Mouse (Mus musculus) gastrocnemius, postnatal 10 days (tissue): ENCODE measurements around the gene Tmem156. TPM values are rescaled to one million over a fixed set of nuclear protein-coding genes. Genes with fewer than 3 reads are reported as not detected.

Source experiments
- DNase-seq: peaks from one replicate; pipeline ENCODE4 v3.0.0; 2021; ENCODE audit warnings: mixed read lengths
- total RNA-seq, 2 experiments: library from RNA; stranded (reverse); gene quantifications; 2 replicates each; pipeline ENCODE4 v1.2.3; 2021

Tmem156 gene
- total RNA-seq, 2 experiments from 2014 or later = 0.23 TPM; not detected in 1

DNA sequence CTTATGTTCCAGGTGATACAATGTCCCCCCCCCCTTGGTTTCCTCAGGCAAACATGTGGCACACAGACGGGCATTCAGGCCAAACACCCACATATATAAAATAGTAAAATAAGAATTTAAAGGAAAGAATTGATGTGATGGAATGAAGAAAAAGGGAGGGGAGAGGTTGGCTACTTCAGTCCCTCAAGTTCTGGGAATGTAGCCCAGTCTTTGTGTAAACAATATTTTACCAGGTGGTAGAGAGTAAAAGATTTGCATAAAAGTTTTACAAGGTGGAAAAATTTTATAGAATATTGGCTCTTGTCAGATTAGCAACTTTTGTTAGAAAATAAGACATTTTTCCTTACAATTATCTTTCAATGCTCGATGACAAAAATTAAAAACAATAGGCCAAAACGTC is 4.9 kb upstream of the Tmem156 start:
- no peak for DNase-seq

DNA sequence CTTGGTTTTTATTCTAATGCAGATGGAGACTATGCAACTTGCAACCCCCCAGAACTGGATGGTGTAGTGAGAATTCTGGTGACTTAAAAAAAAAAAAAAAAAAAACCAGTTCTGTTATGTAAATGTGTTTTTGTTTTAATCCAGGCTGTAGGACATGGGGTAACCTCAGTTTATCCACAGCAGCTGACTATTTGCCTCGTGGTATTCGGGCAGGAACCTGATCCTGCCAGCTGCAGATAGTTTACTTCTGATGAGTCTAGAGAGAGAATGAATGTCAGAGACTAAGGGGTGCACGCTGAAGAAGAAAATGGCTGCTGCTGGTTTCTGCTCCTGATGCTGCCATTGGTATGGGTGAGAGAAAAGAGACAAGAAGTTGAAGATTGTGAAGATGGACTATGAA is 4.2 kb upstream of the Tmem156 start:
- no peak for DNase-seq

DNA sequence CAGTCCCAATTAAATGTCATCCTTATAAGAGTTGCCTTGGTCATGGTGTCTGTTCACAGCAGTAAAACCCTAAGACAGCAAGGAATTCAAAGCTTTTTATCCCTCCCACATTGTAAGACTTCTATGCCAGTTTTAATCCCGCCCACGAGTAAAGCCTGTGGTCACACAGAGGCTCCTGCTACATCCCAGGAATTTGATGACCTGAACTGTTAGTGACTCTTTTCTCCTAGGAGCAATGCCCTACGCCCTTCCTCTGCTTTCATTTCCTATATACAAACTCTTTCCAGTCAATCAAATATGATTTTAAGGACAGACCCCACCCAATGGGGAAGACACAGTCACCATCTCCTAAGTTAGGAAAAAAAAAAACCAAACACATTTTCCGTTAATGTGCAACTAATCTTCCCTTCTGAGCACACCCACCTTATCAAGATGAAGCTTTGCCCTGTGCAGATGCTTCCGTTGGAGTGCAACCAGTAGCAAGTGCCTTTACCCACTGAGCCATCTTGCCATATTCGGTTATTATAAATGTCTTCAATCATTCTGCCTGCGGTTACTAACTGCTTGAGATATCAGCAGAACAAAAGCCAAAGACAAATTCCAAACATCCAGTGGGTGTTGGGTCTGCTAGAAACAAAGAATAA is 3.1 kb upstream of the Tmem156 start:
- no peak for DNase-seq

DNA sequence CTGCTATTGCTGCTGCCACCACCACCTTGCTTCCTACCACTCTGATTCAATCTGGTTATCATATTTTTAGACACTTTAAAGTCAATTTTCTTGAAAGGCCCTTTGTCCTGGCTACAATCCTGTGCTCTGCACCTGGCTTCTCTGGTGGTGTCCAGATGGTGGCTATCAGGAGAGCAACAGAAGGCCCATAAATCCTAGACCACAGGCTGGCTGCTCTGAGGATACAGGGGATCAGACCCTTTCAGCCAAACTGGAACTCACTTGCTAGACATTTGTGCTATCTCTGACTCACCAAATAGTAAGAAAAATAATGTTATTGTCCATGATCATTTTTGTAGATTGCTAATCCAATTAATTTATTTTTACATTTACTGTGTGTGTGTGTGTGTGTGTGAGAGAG is 1.8 kb upstream of the Tmem156 start:
- no peak for DNase-seq

DNA sequence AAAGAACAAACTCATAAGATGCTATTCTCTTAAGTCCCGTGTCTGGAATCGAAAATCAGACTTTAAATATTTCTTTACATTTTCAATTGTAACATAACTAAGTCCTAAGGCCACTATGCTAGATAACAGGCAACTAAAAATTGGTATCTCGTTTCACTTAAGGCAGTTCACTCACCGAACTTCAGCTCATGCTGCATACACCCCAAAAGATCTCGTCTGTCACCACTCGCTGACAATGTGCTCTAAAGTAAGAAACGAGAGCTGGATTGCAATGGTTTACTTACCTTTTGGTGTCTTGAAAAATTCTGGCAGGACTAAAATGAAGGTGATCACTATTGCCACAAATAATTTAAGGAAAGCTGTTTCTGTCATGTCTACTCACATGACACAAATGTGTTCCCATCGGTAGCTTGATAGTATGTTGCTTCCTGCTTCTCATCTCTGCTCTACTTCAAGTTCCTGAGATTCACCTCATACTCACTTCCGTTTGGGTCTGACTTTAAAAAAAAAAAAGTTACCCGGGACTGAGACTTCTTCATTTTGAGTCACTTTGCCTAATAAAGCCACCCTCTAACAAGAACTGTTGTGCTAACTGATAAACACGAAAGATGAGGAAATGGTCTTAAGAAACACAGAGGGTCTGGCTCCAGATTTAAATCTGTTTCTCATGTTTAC is 611 bp downstream of the Tmem156 start:
- no peak for DNase-seq

DNA sequence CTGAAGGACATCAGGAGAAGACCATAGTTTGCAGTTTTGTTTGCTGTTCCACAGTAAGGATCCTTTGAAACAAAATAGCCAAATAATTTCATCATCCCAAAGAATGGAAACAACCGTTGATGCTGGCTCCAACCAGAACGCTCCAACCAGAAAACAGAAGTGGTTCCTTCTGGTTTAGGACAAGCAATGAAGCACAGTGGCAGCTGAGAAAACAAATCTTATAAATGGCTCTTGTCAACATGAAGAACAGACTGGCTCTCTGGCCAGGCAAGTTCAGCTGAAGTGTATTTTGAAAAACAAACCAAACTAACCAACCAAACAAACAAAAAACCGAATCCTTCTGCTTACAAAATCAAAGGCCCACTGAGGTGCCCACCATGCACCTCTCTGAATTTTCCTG is 2.2 kb downstream of the Tmem156 start:
- no peak for DNase-seq

DNA sequence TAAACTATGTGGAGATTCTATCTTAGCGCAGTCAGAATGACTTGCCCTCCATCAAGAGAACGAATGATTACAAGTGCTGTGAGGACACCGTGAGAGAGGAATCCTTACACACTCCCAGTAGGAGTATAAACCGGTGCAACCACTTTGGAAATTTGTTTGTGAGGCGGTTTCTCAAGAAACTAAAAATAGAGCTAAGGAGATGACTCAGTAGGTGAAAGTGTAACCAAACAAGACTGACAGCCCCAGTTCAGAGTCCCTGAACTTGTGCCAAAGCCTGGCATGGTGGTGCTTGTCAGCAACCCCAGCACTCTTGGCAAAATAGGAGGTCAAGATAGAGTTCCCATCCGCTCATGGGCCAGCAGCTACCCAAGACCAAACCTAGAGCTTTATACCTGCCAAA is 5.4 kb downstream of the Tmem156 start:
- peak; percentile 69 for DNase-seq

DNA sequence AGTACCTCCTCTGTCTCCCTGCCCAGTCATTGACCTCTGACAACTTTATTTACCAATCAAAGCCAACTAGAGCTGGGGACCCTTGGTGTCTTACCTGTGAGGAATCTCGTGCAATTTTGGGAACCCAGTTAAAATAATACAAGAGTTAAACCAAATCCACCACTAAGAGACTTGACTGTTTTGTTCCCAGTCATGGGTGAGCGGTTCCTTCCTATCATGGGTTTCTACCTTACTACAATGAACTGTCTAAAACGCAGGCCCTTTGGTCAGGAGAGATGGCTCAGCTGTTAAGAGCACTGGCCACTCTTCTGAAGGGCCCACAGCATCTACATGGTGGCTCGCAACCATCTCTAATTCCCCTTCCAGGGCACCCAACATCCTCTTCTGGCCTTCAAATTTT is 10.1 kb downstream of the Tmem156 start:
- no peak for DNase-seq

DNA sequence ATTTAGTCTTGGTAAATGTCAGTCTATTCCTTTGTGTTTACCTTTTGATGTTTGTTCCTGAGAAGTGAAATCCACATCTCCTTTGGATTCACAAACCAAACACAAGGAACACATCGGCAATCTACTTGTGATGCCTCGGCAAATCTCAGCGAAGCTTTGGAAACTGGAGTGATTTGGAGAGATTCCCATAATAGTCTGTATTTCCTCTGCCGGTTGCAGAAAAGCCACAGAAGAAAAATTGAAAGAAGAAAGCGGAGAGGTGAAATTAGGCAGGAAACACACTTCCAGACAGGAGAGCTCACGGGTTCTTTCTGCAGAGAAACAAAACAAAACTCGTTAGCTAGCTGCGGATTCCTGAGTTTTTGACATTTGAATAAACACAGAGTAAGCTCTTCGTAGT is 12.1 kb downstream of the Tmem156 start:
- no peak for DNase-seq

DNA sequence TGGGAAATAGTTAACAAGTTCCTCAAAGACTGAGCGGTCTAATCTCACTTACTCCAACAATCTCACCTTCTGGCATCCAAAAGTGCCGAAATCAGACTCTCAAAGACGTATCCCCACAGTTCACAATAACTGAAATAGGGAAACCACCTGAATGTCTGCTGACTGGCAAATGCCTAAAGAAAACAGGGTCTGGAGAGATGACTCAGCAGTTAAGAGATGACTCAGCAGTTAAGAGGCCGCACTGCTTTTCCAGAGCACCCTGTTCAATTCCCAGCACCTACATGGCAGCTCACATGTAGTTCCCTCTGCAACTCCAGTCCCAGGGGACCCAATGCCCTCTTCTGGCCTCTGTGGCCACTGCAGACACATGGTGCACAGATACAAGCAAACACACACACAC is 13.9 kb downstream of the Tmem156 start:
- DNase-seq = no peak

DNA sequence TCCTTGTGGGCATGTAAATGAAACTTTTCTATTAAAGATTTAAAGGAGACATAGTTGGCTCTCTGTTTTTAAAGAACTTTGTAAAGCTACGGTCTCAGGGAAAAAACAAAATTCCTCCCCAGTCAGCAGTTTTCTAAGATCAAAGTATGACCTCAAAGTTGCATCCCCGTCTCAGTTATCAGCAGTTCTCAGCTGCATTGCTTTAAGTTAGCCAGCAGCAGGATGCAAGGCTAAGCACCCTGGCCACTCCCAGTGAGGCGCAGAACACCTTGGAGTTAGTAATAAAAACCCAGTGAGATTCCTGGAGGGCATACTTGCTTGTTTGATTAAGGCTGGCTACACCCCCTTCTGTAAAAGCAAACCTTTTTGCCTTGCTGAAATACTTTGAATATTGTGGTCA is 15.2 kb downstream of the Tmem156 start:
- DNase-seq = no peak

DNA sequence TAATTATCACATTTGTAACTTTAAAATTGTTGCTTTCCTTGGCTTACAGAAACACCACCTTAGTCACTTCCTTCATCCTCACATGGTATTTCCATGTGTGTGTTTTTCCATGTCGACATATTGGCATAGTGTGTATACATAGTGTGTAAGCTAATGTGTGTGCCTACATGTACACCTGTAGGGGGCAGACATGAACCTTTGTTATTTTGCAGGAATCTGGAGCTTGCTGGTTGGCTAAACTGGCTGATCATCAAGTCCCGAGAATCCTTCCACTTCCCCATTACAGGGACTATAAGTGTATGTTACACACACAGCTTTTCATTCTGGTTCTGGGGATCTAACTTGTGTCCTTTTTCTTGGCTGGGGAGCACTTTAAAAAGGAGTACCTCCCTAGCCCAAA is 15.8 kb downstream of the Tmem156 start:
- no peak for DNase-seq

DNA sequence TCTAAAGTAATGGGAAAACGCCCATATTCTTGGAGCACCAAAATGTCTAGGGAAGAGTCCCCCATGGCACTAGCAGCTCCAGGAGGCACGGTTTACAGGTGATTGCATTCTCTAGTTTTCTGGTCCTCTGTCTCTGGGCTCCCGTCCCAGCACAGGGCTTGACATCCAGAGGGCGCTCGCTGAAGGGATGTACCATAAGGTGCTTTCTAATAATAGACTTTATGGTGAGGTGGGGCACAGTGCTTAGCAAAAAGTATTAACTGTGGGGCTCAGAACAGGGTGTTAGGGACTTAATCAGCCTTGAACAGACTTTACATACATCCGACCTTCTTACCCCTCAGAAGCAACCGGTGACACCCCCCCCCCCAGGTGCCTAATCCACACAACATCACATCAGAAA is 17.2 kb downstream of the Tmem156 start:
- DNase-seq = peak; percentile 17

DNA sequence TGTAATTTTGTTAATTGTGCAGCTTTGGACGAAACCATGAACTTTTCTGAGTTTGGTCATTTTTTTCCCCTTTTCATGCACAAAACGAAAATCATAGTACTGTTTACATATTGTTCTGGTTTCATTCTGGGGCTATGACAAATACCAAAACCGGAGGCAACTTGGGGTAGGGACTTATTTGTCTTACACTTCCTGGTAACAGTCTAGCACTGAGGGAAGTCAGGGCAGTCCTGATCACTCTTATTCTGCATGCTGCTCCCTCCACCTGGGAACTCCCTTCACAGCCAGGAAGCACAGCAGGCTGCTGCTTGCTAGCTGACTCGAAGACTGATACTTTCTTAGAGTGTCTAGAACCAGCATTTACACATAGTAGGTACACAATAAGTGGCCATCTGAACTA is 18.7 kb downstream of the Tmem156 start:
- DNase-seq = no peak

DNA sequence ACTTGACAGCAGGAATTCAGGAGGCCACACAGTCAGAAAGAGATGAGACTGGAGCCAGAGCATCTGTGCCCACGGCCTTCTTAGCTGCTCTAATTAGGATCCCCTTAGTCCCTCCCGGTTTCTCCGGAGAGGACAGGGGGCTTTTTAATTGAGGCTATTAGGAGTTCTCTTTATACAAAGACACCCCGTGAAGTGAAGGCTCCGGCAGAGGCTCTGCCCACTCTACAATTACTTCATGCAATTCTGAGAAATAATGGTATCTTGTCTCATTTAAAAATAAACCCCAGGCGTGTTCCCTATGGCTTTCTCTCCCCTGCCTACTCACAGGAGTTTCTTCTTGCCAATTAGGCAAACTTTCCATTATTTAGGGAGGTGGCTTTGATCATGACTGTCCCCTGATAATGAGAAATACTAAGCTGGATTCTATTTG is 20.2 kb downstream of the Tmem156 start:
- no peak for DNase-seq

DNA sequence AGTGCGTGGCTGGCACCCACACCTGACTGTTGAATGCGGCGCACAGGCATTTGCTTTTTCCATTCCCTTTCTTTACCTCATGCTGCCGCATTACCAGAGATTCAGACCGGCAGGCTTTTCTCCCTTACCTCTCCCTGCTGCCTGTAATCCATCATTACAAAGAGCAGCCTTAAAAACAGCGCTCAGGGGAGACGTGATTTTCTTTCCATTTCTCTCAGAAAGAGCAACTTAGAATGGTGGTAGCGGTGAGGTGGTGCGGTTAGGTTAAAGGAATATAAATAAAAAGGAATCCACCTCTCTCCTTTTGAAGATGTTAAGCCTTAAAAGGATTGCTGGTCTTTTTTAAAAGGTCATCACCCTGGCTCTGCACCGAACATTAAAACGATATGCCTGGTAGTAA is 22.1 kb downstream of the Tmem156 start:
- no peak for DNase-seq

DNA sequence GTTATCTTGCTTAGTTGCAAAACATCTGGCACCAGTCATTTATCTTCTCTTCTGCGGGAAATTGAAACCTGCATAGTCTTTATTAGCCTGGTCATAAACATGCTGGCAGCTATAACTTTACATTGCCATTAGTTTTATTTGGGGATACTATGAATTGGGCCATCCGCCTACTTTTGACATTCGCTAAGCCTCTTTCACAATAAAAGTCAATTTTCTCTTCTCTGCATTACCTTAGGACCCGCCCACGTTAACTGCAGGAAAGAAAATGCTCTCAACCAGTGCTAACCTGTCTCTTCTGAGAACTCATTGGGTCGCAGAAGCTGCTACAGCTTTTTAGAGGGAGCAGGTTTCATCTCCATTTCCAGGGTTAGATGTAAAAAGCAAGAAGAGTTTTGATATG is 23.8 kb downstream of the Tmem156 start:
- no peak for DNase-seq

DNA sequence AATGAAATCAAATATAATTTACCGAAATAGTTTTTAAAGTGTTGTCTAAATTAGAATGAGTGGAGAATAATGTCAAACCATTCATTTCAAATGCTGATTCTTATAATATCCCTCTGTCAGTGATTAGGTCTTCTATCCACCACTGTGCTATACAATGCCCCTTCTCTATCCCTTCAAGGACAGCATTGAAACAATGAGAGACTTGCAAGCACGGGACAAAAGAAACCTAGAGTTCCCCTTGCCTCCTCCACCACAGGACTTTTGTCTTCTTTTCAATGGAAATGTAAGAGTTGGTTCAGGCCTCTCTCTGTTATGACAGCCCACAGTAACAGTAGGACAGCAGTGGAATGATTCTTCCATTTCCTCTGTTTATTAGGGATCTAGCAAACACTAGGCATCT is 28.7 kb downstream of the Tmem156 start:
- DNase-seq = no peak

DNA sequence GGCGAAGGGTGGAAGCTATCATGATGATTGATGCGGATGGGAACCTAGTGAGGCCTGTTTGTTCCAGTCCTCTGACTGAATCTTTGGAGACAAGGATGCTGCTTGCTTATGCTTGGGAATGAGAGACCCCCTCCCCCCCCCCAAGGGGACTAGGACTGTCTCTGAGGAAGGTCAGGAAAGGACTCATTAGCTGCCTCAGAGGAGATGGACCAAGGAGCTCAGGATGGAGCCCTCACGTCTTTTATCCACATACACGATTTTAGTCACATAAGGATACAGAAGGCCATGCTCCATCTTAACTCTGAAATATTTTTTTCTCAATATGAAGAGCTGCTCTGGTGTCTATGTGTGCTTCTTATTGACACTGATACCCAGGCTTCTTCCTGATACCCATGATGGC is 29.7 kb downstream of the Tmem156 start:
- DNase-seq = no peak

DNA sequence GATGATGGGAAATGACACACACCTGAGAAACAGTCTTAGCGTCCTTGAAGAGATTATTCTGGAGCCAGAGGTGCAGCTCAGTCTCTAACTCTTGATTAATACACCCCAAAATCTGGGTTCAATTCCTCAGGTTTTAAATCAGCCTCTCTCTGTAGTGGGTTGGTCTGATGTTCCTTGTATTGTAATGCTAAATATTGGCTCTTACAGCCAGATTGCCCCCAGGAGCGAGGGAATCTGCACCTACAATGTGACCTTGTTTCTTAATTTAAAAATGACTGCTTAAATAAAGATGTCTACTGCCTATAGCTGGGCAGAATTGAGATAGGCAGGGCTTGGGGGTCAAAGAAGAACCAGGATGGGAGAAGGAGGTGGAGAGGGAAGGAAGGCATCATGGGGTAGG is 32.1 kb downstream of the Tmem156 start:
- no peak for DNase-seq

DNA sequence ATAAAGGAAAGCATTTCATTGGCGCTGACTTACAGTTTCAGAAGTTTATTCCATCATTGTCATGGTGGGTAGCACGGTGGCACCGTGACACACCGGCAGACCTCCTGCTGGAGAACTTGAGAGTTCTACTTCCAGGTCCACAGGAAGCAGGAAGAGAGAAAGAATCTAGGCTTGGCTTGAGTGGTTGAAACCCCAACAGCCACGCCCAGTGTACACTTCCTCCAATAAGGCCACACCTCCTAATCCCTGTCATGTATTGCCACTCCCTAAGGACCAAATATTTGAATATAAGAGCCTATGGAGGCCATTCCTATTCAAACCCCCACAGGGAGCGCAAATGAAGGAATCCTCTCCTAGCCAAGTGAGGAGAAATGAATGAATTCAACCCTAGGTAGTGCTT is 34.3 kb downstream of the Tmem156 start:
- no peak for DNase-seq

DNA sequence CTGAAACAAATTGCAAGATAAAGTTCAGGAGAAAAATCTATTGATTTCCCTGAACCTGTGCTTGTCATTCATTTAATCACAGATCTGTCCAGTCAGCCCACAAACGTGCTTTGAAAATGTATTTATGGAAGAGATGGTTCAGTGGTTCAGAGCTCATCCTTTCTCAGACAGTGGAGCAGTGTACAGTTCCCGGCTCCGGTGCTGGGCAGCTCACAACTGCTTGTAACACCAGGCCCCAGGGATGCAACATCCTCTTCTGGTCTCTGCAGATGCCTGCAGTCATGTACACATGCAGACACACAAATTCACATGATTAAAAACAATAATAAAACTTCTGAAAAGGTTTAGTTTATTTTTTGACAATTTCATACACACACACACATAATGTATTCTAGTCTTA is 40.4 kb downstream of the Tmem156 start:
- DNase-seq = no peak

DNA sequence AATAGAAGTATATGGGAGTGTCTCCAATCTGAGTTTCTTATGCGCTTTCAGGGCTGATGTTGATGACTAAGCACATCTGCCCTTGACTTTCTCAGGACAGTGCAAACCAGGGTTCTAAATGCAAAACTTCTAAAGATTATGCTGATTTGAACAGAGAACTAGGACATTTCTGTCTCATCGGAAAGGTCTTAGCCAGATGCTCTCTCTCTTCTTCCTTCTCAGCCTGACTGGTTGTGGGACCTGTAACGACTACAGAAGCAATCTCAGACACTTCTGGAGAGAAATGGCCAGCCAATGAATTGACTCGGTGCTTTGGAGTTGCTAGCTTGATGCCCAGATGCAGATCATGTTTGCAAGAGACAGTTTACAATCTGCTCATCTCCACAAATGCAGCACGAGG is 42.1 kb downstream of the Tmem156 start:
- no peak for DNase-seq

DNA sequence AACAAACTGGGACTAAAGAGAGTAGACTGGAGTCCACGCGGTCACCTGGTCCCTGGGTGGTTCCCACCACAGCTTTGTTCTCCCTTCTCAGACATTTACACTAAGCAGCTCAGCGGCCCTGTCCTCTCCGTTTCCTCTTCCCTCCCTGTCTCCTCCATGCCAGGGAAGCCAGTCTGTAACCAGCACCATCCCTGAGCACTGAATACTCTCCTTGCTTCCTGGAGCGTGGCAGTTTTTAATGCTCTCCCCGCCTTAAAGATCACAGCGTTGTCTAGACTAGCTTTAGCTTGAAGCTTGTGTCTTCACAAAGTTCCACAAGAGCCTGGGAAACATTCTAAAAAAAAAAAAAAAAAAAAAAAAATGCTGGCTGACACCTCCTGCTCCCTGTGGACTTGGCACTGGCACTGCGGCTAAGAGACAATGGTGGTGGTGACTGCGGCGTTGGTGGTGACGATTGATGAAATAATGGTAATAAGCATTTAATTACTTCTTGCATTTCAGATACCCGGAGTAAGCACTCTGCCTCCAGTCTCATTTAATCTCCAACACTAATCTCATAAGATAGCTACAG is 44.6 kb downstream of the Tmem156 start:
- DNase-seq = no peak
